Mouse (Mus musculus) heart, postnatal 14 days (tissue): ENCODE measurements around the gene Srgap2. TPM values are rescaled to one million over a fixed set of nuclear protein-coding genes. Genes with fewer than 3 reads are reported as not detected.

Experiments
- DNase-seq, 2 experiments: peaks; one replicate each; pipeline ENCODE4 v3.0.0; 2021 to 2022
- intact Hi-C: fragments of 180-260 bp; cut with DNase I; formaldehyde crosslinking; loops from one replicate; pipeline ENCODE4 v1.15.1; 2025
- total RNA-seq, 2 experiments: library from RNA; stranded (reverse); gene quantifications; 2 replicates each; pipeline ENCODE4 v1.2.3; 2021

The Srgap2 gene
- total RNA-seq, 2 experiments from 2014 or later = 25.0 to 29.4 TPM

DNA sequence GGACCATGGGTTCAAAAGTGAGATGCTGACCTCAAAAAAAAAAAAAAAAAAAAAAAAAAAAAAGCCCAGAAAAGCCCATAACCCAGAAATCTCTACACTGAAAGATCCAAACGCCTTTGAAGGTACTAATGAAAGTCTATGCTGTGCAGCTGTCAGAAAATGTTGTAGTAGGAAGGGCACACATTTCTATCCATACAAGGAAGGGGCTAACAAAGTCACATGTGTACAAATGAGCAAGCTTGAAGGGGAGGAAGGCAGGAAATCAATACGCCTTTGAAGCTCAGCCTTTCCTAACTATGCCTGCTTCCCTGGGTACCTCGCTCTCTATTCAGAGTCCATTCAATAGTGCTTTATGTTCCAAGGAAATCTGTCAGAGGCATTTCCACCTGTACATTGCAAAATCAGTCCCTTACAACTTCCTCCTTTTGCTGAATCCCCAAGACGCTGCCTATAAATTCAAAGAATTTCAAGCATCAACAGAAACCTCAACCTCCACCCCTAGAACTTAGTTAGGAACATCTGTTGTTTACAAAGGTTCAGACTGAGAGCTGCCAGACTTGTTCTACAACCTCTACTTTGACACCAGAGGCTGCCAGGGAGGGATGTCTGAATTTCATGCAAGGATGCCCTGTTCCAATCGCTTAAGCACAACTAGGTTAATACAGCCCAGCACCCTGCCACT, 99.9 kb downstream of the Srgap2 start:
- no peak for DNase-seq
- intact Hi-C loops = loop anchor here (5.0 kb wide), 1 partner anchor 100 kb away; the partner anchor contains the start of genes Fam72a and Srgap2

- intact Hi-C loops = no loop called here
- no peak for DNase-seq
Observed at GRCm38 (mm10) chr1:131423061-131423460, 104.1 kb downstream of the Srgap2 start.

DNA sequence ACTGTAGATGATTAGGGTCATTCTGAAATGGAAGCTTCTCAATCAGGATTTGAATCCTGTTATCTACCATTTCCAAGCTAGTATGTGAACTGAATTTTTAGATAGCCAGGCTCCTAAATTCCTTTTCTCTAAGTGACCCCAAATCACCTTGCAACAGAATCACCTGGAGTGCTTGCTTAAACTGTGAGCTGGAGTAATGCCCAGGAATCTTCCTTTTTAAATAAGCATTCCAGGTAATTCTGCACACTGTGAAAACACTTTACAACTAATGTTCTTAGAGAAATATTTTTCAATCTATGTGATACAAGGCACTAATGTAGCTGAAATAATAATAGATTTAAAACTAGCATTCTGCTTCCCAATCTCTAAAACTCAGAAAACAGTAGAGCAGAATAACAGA, 106.0 kb downstream of the Srgap2 start:
- intact Hi-C loops = no loop called here

GRCm38 (mm10) chr1:131420660-131421059, 106.5 kb downstream of the Srgap2 start:
- intact Hi-C loops = no loop called here

More for the DNA sequence above, 106.0 kb downstream of the Srgap2 start:
- DNase-seq = no peak

GRCm38 (mm10) chr1:131419307-131419706, 107.8 kb downstream of the Srgap2 start:
- no peak for DNase-seq
- intact Hi-C loops = no loop called here

More at GRCm38 (mm10) chr1:131420660-131421059, 106.5 kb downstream of the Srgap2 start:
- no peak for DNase-seq

GRCm38 (mm10) chr1:131417821-131418660, 109.1 kb downstream of the Srgap2 start:
- DNase-seq = no peak
- intact Hi-C loops = no loop called here

- no peak for DNase-seq
- intact Hi-C loops = no loop called here
Observed at GRCm38 (mm10) chr1:131417059-131417750, 109.9 kb downstream of the Srgap2 start.

DNA sequence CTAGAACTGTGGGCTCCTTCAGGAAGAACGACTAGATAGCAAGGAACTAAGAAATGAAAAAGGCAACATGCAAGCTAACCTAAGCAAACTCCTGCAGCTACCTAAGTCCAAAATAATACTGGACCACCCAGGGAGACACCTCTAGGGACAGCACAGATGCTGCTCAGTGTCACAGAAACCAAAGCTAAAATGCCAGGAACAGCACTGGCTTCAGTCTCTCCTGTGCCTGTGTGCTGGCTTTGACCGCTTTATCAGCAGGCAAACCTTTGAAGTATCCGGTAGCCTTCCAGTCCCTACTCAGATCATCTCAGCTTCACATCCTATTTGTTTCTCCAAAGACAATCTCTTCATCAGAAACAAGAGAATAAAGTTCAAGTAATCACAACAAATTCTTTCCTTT, 123.6 kb downstream of the Srgap2 start:
- intact Hi-C loops = no loop called here

DNA sequence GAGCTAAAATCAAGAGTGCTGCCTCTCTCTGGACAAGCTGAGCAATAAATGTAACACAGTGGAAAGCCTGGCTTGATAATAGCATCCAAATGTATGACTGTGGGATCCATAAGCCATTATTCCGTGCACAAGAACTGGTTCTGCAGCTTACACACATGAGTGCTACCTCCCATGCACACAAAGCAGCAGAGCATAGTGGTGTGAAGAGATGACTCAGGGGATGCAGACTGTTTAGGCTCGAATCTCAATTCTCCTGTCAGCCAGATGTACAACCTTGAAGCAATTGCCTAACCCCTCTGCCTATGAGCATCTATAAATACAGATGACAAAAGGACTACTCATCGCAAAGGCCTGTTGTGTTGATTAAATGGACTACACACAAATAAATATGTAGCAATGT, 126.3 kb downstream of the Srgap2 start:
- no peak for DNase-seq
- intact Hi-C loops = no loop called here

More for the DNA sequence above, 123.6 kb downstream of the Srgap2 start:
- no peak for DNase-seq

DNA sequence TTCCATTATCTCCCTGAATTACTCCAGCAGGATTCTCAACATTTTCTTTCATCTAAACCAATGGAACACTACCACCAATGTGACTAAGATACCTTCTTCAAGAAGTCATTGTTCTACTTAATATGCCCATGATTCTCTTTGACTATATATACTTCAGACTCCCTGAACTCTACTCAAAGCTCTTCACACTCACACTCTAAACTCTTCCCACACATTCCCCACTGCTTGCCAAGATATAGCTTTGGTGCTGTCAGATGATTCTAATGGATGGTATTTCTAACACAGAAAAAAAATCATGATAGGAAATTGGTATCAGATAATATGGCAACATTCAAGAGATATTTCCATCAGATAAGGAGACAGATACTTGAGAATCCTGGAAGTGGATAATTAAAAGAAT, 129.0 kb downstream of the Srgap2 start:
- no peak for DNase-seq
- intact Hi-C loops = no loop called here

- intact Hi-C loops = no loop called here
Observed at GRCm38 (mm10) chr1:131384406-131384805, 142.7 kb downstream of the Srgap2 start.

DNA sequence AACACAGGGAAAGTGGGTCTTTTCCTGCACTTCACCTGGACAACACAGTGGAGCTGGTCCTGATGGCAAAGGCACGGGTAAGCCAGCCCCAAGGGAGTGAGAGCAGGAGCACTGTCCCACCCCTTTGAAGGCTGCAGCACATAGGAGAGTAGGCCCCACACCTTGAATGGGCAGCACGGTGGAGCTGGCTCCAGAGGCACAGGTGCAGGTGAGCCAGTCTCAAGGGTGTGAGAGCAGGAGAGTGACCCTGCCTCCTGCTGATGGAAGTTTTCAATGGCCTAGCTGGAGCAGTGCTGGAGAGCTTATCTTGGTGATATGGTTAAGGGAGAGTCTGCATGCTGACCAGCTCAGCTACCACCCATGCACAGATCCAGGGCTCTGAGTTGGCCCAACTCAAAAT, 145.0 kb downstream of the Srgap2 start:
- DNase-seq = no peak
- intact Hi-C loops = no loop called here

More at GRCm38 (mm10) chr1:131384406-131384805, 142.7 kb downstream of the Srgap2 start:
- peak in 1 of 2 experiments; percentile 11 for DNase-seq

GRCm38 (mm10) chr1:131380254-131380653, 146.9 kb downstream of the Srgap2 start:
- no peak for DNase-seq
- intact Hi-C loops = no loop called here

DNA sequence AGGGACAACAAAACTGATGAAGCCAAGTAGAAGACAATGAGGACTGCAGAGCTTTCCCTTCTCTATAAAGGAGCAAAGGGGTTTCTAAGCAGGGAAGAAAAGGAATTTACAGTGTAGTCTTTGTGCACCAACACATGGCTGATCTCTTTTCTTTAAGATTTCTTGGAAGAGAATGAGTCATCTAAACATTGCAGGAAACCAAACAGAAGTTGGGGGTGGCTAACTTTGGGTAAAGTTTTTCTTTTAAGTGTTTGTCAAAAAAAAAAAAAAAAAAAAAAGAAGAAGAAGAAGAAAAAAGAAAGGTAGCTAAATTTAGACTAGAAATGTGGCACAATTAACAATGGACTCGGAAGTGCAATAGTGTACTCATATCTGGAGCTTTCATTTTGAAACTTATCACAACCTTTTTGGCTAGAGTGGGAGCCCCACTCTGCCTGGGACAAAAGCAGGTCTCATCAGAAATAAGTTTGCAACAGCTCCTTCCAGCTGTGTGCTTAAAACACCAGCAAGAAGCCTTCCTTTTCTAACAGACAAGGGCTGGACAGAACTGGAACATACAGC, 148.2 kb downstream of the Srgap2 start:
- no peak for DNase-seq
- intact Hi-C loops = no loop called here

- intact Hi-C loops = no loop called here
- DNase-seq = peak in 1 of 2 experiments; percentile 19
Observed at GRCm38 (mm10) chr1:131378081-131378913, 148.9 kb downstream of the Srgap2 start.

DNA sequence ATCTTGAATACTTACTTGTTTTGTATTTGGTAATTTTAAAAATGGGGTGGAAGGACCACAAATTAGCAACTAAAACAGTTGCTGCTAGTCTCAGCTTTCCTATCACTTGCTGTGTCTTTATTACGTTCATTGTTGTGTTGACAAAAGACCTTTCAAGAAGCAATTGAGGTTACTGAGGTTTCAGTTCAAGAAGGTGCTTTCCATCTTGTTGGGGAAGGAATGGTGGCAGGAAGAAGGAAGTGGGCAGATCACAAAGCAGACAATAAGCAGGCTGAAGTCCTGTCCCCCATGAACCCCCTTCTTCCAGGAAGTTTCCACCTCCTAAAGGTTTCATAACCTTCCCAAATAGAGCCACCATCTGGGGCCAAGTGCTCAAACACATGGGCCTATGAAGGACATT, 161.3 kb downstream of the Srgap2 start:
- intact Hi-C loops = no loop called here

GRCm38 (mm10) chr1:131364432-131364831, 162.7 kb downstream of the Srgap2 start:
- intact Hi-C loops = loop anchor here (5.0 kb wide), 2 partner anchors 163 to 193 kb away; partner anchors contain the start of genes Fam72a and Srgap2

More for the DNA sequence above, 161.3 kb downstream of the Srgap2 start:
- no peak for DNase-seq

DNA sequence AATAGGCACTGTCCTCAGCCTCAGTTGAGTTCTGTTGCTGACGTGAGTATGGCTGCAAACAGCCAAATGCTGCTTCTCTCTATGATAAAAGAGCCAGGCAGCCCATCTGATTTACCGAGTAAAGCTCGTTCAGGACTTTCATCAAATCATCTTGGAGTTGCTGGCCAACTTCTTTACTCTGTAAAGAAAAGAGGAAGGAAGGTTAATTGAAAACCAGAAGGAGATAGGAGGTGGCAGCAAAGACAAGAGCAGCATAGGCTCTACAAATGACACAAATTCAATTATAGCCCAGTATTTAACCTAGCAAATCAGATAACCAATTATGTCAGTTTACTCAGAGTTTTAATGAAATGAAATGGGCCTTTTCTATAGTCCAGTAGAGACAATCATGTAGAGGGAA, 163.3 kb downstream of the Srgap2 start:
- intact Hi-C loops = loop anchor here (5.0 kb wide), 2 partner anchors 163 to 193 kb away; partner anchors contain the start of genes Fam72a and Srgap2
- DNase-seq = no peak

More at GRCm38 (mm10) chr1:131364432-131364831, 162.7 kb downstream of the Srgap2 start:
- DNase-seq = no peak

DNA sequence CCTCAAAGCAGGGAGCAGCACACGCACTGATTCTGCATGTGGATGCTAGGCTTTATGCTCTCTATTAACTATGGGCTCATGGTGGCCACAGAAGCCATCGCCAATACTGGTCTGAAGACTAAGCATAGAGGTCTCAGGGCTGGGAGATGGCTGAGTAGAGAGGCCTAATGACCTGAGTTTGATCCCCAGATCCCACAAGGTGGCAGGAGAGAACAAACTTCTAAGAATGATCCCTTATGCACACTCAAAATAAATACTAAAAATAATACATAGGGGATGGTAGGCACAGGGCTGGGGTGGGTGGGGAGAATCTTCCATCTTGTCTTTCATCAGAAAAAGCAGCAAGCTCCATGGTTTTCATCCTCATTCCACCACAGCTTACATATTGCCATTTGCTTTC, 165.1 kb downstream of the Srgap2 start:
- intact Hi-C loops = loop anchor here (5.0 kb wide), 2 partner anchors 165 to 195 kb away; partner anchors contain the start of genes Fam72a and Srgap2
- no peak for DNase-seq
